Mouse (Mus musculus) layer of hippocampus, postnatal 36 days (tissue): ENCODE results near the gene Naa80. TPM values are rescaled to one million over a fixed set of nuclear protein-coding genes. Genes with fewer than 3 reads are reported as not detected.

Source experiments
- DNase-seq, 2 experiments: peaks; one replicate each; pipeline ENCODE4 v3.0.0; 2022
- total RNA-seq, 2 experiments: library from RNA; stranded (reverse); gene quantifications; 2 replicates each; pipeline ENCODE4 v1.2.3; 2021

Gene Naa80
- total RNA-seq, result 10 to 100 TPM; 13.5 to 13.8 TPM

GRCm38 (mm10) chr9:107578587-107578986 is at the start of gene Naa80:
Gene Naa80, plus strand, starts transcription at chr9:107578887.
- no peak for DNase-seq

DNA sequence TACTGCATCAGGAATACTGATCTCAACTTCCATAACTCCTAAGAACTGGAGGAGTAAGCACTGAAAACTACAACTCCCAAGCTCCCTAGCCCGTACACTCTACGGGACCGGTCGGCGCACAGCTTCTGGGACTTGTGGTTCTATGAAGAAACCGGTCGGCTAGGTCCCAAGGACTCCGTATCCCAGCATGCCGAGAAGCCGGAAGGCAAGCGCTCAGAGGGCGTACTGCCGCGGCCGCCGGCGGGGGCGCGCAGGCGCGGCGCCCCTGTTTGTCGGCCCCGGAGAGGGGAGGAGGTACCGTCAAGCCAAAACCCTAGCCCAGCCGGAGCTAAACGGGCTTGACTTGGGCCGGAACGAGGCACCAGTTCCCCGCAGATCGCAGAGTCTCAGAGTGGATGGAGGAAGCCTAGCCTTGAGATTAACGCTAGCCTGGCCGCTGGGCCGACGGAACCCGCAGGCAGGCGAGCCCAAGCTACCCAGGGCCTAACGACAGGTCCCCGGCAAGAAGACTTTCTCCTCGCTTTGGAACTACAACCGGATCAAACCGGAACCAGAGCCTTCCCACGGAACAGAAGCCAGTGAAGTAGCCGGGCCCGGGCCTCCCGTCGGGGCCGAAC is 44.8 kb upstream of the Naa80 start, which contains the start of gene Tmem115:
Tmem115 (plus strand) TSS at position 155 of the 617 bp plus-strand sequence.
- peak; percentile 92 to 95 for DNase-seq

DNA sequence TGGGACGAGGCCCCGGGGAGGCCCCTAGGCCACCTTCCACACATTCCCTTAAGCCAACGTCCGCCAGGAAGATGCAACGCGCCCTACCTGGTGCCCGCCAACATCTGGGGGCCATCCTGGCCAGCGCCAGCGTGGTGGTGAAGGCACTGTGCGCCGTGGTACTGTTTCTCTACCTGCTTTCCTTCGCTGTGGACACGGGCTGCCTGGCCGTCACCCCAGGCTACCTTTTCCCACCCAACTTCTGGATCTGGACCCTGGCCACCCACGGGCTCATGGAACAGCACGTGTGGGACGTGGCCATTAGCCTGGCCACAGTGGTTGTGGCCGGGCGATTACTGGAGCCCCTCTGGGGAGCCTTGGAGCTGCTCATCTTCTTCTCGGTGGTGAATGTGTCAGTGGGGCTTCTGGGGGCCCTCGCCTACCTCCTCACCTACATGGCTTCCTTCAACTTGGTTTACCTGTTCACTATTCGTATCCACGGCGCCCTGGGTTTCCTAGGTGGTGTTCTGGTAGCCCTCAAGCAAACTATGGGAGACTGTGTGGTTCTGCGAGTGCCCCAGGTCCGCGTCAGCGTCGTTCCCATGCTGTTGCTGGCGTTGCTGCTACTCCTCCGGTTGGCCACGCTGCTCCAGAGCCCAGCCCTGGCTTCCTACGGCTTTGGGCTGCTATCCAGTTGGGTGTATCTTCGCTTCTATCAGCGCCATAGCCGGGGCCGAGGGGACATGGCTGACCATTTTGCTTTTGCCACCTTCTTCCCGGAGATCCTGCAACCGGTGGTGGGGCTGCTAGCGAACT is 44.1 kb upstream of the Naa80 start:
- DNase-seq, result no peak

DNA sequence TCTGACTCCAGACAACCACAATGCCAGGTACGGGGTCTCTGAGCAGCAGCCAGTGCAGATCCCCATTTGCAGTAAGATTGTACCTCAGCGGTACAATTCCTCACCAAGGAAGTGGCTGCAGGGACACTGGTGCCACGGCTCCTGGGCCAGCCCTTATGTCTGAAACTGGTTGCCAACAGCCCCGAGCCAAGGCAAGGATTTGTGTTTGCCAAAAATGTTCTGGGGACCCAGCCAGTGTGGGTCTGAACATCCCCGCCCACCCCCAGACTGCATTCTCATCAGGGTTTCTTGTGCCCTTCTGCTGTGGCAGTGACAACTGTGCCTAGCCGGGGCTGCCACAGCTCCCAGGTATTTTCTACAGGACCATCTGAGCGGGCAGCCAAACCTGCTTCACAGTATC is 40.5 kb upstream of the Naa80 start:
- DNase-seq, result peak in 1 of 2 experiments; percentile 52

GRCm38 (mm10) chr9:107538711-107539110 is 40.0 kb upstream of the Naa80 start:
- DNase-seq, result no peak

DNA sequence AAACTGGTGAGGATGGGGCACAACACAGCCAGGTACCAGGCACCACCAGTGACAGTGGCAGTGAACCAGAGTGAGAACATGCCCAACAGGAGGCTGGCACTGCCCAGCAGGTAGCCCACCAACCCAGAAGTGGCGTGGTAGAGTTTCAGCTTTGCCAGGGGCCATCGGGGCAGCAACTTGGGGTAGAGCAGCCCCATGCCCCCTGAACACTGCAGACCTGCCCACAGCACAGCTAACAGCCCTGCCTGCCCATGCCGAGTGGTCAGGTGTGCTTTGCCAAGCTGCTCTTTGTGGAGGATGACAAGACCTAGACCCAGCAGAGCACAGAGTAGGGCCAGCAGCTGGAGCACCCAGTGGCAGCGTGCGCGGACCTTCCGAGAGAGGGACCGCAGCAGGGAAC is 38.7 kb upstream of the Naa80 start:
- no peak for DNase-seq

DNA sequence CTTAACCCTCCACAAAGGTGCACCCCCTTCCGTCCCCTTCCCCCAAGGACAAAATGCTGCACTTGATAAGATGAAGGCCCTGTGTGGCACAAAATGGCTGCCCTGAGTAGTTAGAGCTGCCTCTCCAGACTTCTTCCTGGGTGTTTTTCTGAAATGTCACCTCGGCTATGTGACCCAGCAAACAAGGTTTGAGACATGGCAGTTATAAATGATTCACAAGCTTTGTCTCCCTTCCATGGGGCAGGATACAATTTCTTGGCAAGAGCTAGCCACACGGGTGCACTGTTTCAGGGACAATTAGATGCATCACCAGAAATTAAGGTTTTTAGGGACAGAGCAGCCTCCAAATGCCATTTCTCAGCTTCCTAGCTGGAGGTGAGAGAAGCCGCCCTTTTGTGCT is 38.3 kb upstream of the Naa80 start:
- DNase-seq, result no peak

DNA sequence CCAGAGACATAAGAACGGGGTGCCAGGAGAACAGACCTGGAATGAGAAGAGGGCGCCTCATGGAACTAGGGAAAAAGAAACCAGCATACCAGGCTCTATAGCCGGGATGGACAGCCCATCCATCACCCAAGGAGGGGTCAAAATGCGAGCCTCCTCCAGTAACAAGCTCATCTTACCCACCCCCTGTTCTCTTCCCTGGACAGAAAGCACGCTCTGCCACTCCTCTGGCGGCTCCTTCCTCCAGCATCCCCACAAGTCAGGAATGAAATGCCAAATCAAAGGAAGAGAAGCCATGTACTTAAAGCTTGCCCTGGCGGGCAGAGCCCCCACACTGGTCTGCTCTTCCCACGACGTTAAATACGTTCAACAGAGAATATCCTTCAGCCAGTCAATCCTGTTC is 37.7 kb upstream of the Naa80 start:
- no peak for DNase-seq

DNA sequence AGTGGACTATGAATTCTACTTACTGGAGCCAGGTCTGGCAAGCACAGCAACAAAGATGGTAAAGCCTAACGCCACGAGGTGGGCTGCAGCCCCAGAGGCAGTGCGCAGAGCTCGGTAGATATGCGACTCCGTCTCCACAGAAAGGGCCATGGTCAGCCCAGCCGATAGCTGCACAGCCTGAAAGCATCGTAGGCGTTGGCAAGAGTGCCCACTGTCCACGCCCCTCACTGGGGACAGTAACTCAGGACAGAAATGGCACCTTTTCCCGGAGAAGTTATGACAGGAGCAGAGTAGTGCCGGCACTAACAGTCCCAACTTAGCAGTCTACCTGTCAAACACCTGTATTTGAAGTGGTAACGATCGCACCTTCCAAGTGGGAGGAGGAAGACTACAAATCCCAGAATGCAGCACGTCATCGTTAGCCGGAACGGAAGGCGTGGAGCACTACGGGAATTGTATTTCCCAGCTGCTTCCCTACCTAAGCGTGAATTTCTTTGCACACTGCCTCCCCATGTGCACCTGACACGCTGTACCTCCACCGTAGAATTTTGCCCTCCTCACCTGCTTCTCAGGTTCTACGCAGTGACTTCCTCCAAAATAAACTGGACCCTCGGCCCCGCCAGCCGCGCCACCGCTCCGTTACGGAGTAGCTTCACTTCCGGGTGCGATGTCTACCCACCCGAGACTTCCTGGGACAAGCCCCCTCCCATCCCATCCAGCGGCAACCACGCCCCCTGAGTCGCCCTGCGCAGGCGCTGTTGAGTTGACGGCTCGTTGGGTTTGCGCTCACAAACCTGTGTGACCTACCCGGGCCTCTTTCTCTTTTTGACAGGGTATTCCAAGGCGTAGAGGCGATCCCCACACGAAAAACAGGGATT is 37.0 kb upstream of the Naa80 start, which contains the start of the genes Cyb561d2 and Nprl2:
Cyb561d2 (minus strand) TSS at position 720 of the 878 bp plus-strand sequence.
Nprl2 (plus strand) TSS at position 753 of the 878 bp plus-strand sequence.
- DNase-seq, result peak; percentile 95 to 96

DNA sequence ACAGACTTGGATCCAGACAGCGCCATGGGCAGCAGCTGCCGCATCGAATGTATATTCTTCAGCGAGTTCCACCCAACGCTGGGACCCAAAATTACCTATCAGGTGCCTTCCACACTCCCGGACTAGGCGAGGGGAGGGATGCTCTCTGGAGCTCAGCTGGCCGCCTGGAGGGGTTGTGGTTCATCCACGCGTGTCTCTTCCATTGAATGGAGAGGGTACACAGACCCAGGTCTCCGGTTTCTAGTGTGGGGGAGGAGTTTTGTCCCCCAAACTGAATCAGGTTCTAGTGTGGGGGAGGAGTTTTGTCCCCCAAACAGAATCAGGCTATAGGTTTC is 36.4 kb upstream of the Naa80 start:
- DNase-seq, result no peak

DNA sequence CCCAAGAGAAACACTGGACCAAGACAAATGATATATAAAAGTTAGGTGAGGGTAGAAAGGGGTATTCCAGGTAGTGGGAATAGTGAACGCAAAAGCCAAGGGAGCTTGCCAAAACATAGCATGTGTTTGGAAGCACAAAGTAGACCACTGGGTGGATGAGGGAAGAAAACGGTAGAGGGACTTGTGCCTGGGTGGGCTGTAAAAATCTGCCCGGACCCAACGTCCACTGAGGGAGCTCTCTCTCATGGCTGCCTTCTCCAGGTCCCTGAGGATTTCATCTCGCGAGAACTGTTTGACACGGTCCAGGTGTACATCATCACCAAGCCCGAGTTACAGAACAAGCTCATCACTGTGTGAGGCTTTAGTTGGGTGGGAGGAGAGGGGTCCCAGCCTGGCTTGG is 36.0 kb upstream of the Naa80 start:
- no peak for DNase-seq

DNA sequence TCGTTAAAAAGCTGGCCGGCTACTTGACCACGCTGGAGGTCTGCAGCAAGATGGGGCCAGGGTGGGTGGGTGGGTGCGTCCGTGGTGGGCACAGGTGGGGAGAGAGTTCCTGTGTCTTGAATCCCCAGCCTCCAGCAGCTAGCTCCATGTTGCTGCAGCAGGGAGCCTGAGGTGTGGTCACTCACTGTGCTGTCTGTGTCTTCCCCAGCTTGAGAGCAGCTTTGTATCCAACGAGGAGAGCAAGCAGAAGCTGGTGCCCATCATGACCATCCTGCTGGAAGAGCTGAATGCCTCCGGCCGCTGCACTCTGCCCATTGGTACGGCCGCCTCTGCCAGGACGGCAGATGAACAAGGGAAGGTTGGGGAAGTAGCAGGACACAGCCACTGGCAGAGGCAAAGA is 35.4 kb upstream of the Naa80 start:
- DNase-seq, result no peak

DNA sequence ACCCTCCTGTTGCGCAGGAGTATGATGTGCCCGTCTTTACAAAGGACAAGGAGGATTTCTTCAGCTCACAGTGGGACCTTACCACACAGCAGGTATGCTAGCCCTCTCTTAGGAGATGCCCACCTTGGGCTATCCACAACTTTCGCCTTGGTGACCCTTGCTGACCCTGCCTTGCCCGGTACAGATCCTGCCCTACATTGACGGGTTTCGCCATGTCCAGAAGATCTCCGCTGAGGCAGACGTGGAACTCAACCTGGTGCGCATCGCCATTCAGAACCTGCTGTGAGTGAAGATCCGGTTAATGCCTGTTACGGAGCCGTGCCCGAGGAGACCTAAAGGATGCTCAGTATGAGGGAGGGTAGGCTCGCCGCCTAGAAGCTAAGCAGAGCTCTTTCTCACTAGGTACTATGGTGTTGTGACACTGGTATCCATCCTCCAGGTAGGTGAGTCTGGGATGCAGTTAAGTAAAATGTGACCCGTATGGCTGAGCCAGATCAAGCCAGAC is 34.4 kb upstream of the Naa80 start:
- DNase-seq, result no peak

DNA sequence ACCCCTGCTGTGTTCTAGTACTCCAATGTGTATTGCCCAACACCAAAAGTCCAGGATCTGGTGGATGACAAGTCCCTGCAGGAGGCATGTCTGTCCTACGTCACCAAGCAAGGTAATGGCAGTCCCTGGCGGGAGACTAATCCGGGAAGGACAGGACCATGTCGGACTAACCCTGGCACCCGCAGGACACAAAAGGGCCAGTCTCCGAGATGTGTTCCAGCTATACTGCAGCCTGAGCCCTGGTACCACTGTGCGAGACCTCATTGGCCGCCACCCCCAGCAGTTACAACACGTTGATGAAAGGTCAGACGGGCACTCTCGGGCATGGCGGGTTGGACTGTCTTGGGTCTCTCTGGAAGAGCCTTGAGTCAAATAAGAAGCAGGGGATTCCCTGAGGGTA is 34.0 kb upstream of the Naa80 start:
- no peak for DNase-seq

- DNase-seq, result no peak
These were observed 33.5 kb upstream of the Naa80 start for GRCm38 (mm10) chr9:107545199-107545598.

GRCm38 (mm10) chr9:107545602-107546001 is 33.1 kb upstream of the Naa80 start:
- DNase-seq, result peak; percentile 58 to 61

DNA sequence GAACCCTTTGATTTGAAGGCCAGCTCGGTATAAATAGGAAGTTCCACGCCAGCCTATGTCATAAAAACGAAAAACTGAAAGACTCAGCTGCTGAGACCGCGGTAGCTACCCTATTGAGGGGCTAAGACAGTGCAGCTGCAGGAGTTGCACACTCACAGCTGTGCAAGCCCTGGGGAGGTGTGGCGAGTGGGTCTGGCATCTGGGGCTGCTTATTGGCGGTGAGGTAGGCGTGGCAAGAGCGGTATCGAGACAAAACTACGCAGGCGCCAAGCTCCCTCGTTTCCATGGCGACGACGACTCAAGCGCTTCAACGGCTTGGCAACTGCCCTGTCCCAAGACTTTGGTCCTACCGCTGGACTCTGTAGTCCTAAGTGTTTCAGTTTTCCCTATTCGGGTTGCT is 31.7 kb upstream of the Naa80 start, which contains the start of gene Zmynd10:
Zmynd10 (plus strand) TSS at position 273 of the 400 bp plus-strand sequence.
- DNase-seq, result peak; percentile 84 to 85

- no peak for DNase-seq
These were observed 30.7 kb upstream of the Naa80 start for GRCm38 (mm10) chr9:107547957-107548356.

- DNase-seq, result no peak
These were observed 29.9 kb upstream of the Naa80 start for GRCm38 (mm10) chr9:107548820-107549219.

DNA sequence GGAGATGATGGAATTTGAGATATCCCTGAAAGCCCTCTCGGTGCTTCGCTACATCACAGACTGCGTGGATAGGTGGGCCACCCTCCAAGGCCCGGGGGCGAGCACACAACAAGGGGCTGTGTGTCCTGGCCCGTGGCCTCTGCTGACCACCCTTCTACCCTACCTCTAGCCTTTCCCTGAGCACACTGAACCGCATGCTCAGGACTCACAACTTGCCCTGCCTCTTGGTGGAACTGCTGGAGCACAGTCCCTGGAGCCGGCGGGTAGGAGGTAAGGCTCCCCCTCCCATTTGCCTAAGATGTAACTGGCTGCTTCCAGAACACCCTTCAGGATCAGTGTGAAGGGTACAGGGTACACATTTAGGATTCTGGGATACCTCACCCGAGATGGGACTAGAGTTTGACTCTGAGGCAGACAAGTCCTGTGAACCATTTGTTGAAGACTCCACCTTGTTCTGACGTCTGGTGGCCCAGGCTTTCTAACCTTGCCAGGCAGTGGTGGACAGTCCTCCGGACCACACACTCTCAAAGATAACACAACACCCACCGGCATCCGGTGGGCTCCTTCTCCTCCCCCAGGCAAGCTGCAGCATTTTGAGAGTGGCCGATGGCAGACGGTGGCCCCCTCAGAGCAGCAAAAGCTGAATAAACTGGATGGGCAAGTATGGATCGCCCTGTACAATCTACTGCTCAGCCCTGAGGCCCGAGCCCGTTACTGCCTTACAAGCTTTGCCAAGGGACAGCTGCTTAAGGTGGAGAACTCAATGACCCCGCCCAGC is 29.2 kb upstream of the Naa80 start:
- DNase-seq, result no peak

GRCm38 (mm10) chr9:107550491-107551116 is 28.1 kb upstream of the Naa80 start:
- no peak for DNase-seq
